Mouse (Mus musculus): ENCODE data around the gene 2200002J24Rik. TPM values are rescaled to one million over a fixed set of nuclear protein-coding genes. Genes with fewer than 3 reads are reported as not detected.
"Not testable (repeated sequence)": the region's sequence is repeated elsewhere in the genome, so short reads cannot be mapped to it uniquely, and the experiment has no call there.

Gene 2200002J24Rik
- polyA plus RNA-seq, 1 experiment from 2014 or later: not detected

- H3K4me1 ChIP-seq (ENCODE audit: control insufficient read depth, insufficient read depth, low read length): peaks cover 4% of the 10 kb centered on the region
- peaks cover 11% of the 10 kb centered on the region for H3K27me3 ChIP-seq (replicated peaks; ENCODE audit: control insufficient read depth, insufficient read depth, low read length)
- H3K9ac ChIP-seq (ENCODE audit: low read length): no peak overlapping the region
- peaks cover under 1% of the 10 kb centered on the region; the same call in 1 of the 2 replicates for H3K36me3 ChIP-seq (ENCODE audit: control insufficient read depth, insufficient read depth, low read length)
- no peak overlapping the region for H3K4me2 ChIP-seq (ENCODE audit: low read length)
- no peaks in the 10 kb centered on the region for H3K9me3 ChIP-seq (replicated peaks; ENCODE audit: control insufficient read depth, low read length)
- H3K27ac ChIP-seq (ENCODE audit: low read depth, low read length): no peak overlapping the region
- no peak for ATAC-seq
- DNase-seq (ENCODE audit: low spot score): peak; percentile 51
- 51% methylated on average over 7 of the region's 7 CpGs for WGBS
- H3K4me3 ChIP-seq (ENCODE audit: low read depth, low read length): no peak overlapping the region
Measured at GRCm38 (mm10) chr7:30721286-30721685, 22.6 kb downstream of the 2200002J24Rik start.

DNA sequence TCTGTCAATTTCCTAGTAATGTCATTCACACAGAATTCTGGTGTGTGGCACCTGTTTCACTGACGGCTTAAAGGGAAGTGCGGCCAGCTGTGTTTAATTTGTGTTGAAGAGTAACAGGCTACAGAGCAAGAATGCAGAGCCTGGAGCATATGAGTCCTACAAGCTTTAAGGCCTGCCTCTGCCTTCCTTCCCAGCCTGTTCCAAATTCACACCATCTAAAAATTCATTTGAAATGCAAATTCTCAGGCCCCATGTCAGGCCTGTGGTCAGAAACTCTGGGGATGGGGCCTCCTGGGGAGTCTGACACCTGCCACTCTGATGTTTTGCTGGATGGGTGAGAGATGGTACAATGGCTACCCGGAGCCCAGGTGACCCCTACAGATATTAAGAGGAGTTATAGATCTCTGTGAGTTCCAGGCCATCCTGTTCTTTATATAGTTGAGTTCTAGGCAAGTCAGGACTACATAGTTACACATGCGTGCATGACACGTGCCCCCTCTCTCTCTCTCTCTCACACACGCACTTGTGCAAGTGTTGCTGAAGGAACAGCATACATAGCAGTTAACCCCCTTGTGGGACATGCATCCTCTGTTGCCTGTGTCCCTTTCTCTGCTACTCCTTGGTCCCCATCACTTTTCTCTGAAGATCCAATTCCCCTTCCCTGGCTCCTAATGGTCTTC is 24.7 kb downstream of the 2200002J24Rik start:
- 72% methylated on average over 6 of the region's 6 CpGs for WGBS
- peaks cover 8% of the 10 kb centered on the region for H3K36me3 ChIP-seq (ENCODE audit: control insufficient read depth, insufficient read depth, low read length)
- no peak overlapping the region for H3K9ac ChIP-seq (ENCODE audit: low read length)
- H3K4me3 ChIP-seq (ENCODE audit: low read depth, low read length): no peak overlapping the region
- no peak overlapping the region for H3K27ac ChIP-seq (ENCODE audit: low read depth, low read length)
- H3K4me1 ChIP-seq (ENCODE audit: control insufficient read depth, insufficient read depth, low read length): peaks cover 4% of the 10 kb centered on the region; the same call in 1 of the 2 replicates
- no peaks in the 10 kb centered on the region for H3K9me3 ChIP-seq (replicated peaks; ENCODE audit: control insufficient read depth, low read length)
- no peak overlapping the region for H3K4me2 ChIP-seq (ENCODE audit: low read length)
- no peaks in the 10 kb centered on the region for H3K27me3 ChIP-seq (replicated peaks; ENCODE audit: control insufficient read depth, insufficient read depth, low read length)
- ATAC-seq (no peak), DNase-seq (ENCODE audit: low spot score) (no peak)

DNA sequence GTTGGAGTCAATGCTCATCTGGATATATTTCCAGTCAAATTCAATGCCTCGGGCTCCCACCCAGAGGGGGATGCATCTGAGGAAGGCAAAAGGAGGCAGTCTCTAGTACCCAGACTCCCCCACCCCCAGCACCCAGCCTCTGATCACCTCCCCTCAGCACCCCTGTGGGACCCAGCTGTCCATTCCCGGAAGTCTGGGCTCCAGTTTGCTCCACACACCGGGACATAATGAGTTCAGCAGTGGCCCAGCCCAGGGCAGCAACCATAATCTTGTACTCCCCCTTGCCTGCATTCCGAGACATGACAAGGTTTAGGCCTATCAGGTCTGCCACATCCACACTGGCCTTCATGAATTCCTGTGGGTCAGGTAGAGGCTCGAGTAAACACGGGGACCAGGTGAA is 29.5 kb downstream of the 2200002J24Rik start:
- no peak for DNase-seq (ENCODE audit: low spot score)
- H3K36me3 ChIP-seq (ENCODE audit: control insufficient read depth, insufficient read depth, low read length): peaks cover 22% of the 10 kb centered on the region
- 89% methylated on average over 6 of the region's 6 CpGs for WGBS

DNA sequence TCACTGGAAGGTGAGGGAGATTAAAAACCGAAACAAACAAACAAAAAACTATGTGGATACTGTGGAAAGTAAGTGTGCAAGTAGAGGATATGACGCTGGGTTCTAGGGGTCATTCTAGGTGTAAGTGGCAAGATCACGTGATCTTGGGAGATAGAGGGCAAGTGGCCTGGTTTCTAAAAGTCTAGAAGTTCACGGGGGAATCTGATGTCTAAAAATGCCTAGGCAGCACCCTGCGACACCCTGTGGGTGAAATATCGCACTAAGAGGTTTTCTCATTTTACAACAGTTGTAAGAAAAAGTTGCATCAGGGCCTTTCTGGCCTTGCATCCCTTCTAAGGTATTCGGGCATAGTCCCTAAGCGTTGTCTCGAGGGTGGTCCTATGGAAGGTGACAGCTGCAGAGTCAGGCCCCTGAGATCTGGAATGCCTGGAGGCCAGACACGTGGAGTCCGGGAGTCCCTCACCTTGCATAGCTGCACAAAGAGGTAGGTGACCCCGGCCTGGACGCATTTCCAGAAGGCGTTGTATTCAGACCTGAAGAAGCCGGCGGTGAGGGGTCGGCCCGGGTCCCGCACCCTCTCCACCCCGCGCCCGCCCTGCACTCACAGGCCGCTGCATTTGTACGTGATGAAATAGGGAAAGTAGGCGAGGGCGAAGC is 30.1 kb downstream of the 2200002J24Rik start:
- H3K9ac ChIP-seq (ENCODE audit: low read length): peak overlapping the region; percentile 90
- 8% methylated on average over 26 of the region's 26 CpGs for WGBS
- DNase-seq (ENCODE audit: low spot score) (no peak), ATAC-seq (peak; percentile 55)
- H3K27me3 ChIP-seq (replicated peaks; ENCODE audit: control insufficient read depth, insufficient read depth, low read length): no peaks in the 10 kb centered on the region
- H3K9me3 ChIP-seq (replicated peaks; ENCODE audit: control insufficient read depth, low read length): no peaks in the 10 kb centered on the region
- peak overlapping the region; percentile 84 for H3K4me2 ChIP-seq (ENCODE audit: low read length)
- peak overlapping the region; percentile 80 for H3K4me3 ChIP-seq (ENCODE audit: low read depth, low read length)
- peaks cover 26% of the 10 kb centered on the region for H3K36me3 ChIP-seq (ENCODE audit: control insufficient read depth, insufficient read depth, low read length)
- H3K4me1 ChIP-seq (ENCODE audit: control insufficient read depth, insufficient read depth, low read length): peaks cover 17% of the 10 kb centered on the region
- H3K27ac ChIP-seq (ENCODE audit: low read depth, low read length): peak overlapping the region; percentile 90

More for the DNA sequence above, 29.5 kb downstream of the 2200002J24Rik start:
- Histone ChIP-seq H3K9ac (ENCODE audit: low read length) (peak overlapping the region; percentile 90), H3K27ac (ENCODE audit: low read depth, low read length) (no peak overlapping the region), H3K4me1 (ENCODE audit: control insufficient read depth, insufficient read depth, low read length) (peaks cover 17% of the 10 kb centered on the region), H3K4me3 (ENCODE audit: low read depth, low read length) (peak overlapping the region; percentile 80; the same call in 1 of the 2 replicates), H3K27me3 (replicated peaks; ENCODE audit: control insufficient read depth, insufficient read depth, low read length) (no peaks in the 10 kb centered on the region), H3K9me3 (replicated peaks; ENCODE audit: control insufficient read depth, low read length) (no peaks in the 10 kb centered on the region), H3K4me2 (ENCODE audit: low read length) (peak overlapping the region; percentile 84)
- no peak for ATAC-seq

- H3K27me3 ChIP-seq (replicated peaks; ENCODE audit: control insufficient read depth, insufficient read depth, low read length): no peaks in the 10 kb centered on the region
- WGBS: under 1% methylated on average over 60 of the region's 60 CpGs
- H3K4me1 ChIP-seq (ENCODE audit: control insufficient read depth, insufficient read depth, low read length): peaks cover 17% of the 10 kb centered on the region
- peak within 1 kb of the TSS; percentile 84 for H3K4me2 ChIP-seq (ENCODE audit: low read length)
- peak within 1 kb of the TSS; percentile 90 for H3K9ac ChIP-seq (ENCODE audit: low read length)
- peak; percentile 98 for DNase-seq (ENCODE audit: low spot score)
- H3K4me3 ChIP-seq (ENCODE audit: low read depth, low read length): peak within 1 kb of the TSS; percentile 80
- peak; percentile 98 for ATAC-seq
- H3K27ac ChIP-seq (ENCODE audit: low read depth, low read length): peak within 1 kb of the TSS; percentile 90
- no peaks in the 10 kb centered on the region for H3K9me3 ChIP-seq (replicated peaks; ENCODE audit: control insufficient read depth, low read length)
- peaks cover 32% of the 10 kb centered on the region for H3K36me3 ChIP-seq (ENCODE audit: control insufficient read depth, insufficient read depth, low read length)
Measured at GRCm38 (mm10) chr7:30729396-30730063, 30.8 kb downstream of the 2200002J24Rik start, which contains the start of gene Tmem147. Gene Tmem147 (minus strand): TSS chr7:30729540.

- peaks cover 32% of the 10 kb centered on the region for H3K36me3 ChIP-seq (ENCODE audit: control insufficient read depth, insufficient read depth, low read length)
- H3K4me3 ChIP-seq (ENCODE audit: low read depth, low read length): peak overlapping the region; percentile 80
- H3K27ac ChIP-seq (ENCODE audit: low read depth, low read length): peak overlapping the region; percentile 90
- peak overlapping the region; percentile 90 for H3K9ac ChIP-seq (ENCODE audit: low read length)
- peak; percentile 24 for ATAC-seq
- WGBS: 6% methylated on average over 13 of the region's 22 CpGs
- H3K27me3 ChIP-seq (replicated peaks; ENCODE audit: control insufficient read depth, insufficient read depth, low read length); H3K9me3 ChIP-seq (replicated peaks; ENCODE audit: control insufficient read depth, low read length): not testable (repeated sequence)
- DNase-seq (ENCODE audit: low spot score): peak; percentile 16
- H3K4me1 ChIP-seq (ENCODE audit: control insufficient read depth, insufficient read depth, low read length): peaks cover 17% of the 10 kb centered on the region
- peak overlapping the region; percentile 84 for H3K4me2 ChIP-seq (ENCODE audit: low read length)
Measured at GRCm38 (mm10) chr7:30730064-30730722, 31.5 kb downstream of the 2200002J24Rik start.

DNA sequence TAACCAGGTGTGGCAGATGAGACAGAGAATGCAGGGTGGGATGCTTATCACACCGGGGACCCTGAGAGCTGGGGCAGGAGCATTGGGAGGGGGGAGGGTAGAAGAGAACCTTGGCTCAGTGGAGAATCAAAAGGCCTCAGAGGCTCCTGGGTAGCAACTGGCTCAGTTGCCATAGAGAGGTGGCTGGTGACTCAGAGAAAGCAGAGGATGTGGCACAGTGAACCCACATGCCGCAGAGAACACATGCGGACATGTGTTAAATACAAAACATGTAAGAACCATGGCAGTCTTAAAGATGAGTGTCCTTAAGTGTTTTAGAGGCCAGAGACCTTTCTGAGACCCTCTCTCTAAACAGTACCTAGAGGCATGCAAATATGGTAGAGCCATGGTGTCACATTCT is 37.5 kb downstream of the 2200002J24Rik start:
- no peak overlapping the region for H3K4me3 ChIP-seq (ENCODE audit: low read depth, low read length)
- no peak overlapping the region for H3K27ac ChIP-seq (ENCODE audit: low read depth, low read length)
- H3K27me3 ChIP-seq (replicated peaks; ENCODE audit: control insufficient read depth, insufficient read depth, low read length): no peaks in the 10 kb centered on the region
- no peaks in the 10 kb centered on the region; the same call in 1 of the 2 replicates for H3K4me1 ChIP-seq (ENCODE audit: control insufficient read depth, insufficient read depth, low read length)
- no peak overlapping the region for H3K4me2 ChIP-seq (ENCODE audit: low read length)
- 89% methylated on average over 3 of the region's 3 CpGs for WGBS
- DNase-seq (ENCODE audit: low spot score) (no peak), ATAC-seq (no peak)
- H3K9ac ChIP-seq (ENCODE audit: low read length): no peak overlapping the region
- H3K9me3 ChIP-seq (replicated peaks; ENCODE audit: control insufficient read depth, low read length): no peaks in the 10 kb centered on the region
- H3K36me3 ChIP-seq (ENCODE audit: control insufficient read depth, insufficient read depth, low read length): peaks cover 52% of the 10 kb centered on the region

GRCm38 (mm10) chr7:30742570-30742969 is 43.8 kb downstream of the 2200002J24Rik start:
- H3K4me3 ChIP-seq (ENCODE audit: low read depth, low read length); H3K27me3 ChIP-seq (replicated peaks; ENCODE audit: control insufficient read depth, insufficient read depth, low read length); H3K9ac ChIP-seq (ENCODE audit: low read length); ATAC-seq; H3K9me3 ChIP-seq (replicated peaks; ENCODE audit: control insufficient read depth, low read length); DNase-seq (ENCODE audit: low spot score); H3K27ac ChIP-seq (ENCODE audit: low read depth, low read length); H3K4me2 ChIP-seq (ENCODE audit: low read length); H3K4me1 ChIP-seq (ENCODE audit: control insufficient read depth, insufficient read depth, low read length): not testable (repeated sequence)
- WGBS: 71% methylated on average over 2 of the region's 2 CpGs
- 0 out of 2 replicates have a peak, but pooled peaks cover 10% of the 10 kb centered on the region for H3K36me3 ChIP-seq (ENCODE audit: control insufficient read depth, insufficient read depth, low read length)
